9 mouse cellular contexts compared by ENCODE assay signal in the genomic region with DNA sequence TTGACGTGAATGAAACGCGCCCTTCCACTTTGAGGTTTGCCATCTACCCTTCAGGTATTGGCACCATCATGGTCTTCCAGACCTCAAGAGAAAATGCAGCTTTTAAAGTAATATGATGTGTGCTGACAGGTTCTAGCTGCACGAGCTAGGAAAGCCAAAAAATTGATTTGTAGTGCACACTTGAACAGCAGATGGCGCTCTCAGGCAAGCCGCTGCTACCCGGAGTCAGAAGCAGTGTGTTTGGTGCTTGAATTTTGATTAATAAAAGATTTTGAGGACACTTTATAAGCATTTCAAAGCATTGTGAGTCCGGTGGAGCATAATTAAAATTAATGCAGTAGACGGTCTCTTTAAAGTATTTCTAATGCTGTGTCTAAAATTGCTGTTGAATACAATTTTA. TPM values are rescaled to one million over a fixed set of nuclear protein-coding genes. Genes with fewer than 3 reads are reported as not detected.
A peak's percentile ranks its signal among the peaks of the same experiment; 100 is the strongest.
DNase-seq lines count a peak whose midpoint lies in the region; ATAC-seq lines count a peak whose summit lies in the region.
"Had no signal": no experiment of that assay in that cellular context is flagged by ENCODE, and none has a peak within 500 bp of the region (broad histone marks: within the 10 kb centered on the region; RNA-seq: fewer than 3 reads in every experiment).

No protein-coding gene starts in this region.

- H3K9me3 ChIP-seq in heart, embryonic 12.5 days (replicated peaks) = no peaks in the 10 kb centered on the region
- H3K9me3 ChIP-seq: limb, embryonic 12.5 days had no signal

- H3K9ac ChIP-seq in heart, embryonic 12.5 days = no peak overlapping the region
- H3K9ac ChIP-seq: limb, embryonic 12.5 days had no signal

- DNase-seq in heart, adult 8-10 months (ENCODE audit: low spot score) = peak; percentile 36
- peak; percentile 40 for DNase-seq in T-cell, adult 2 months (ENCODE audit: low spot score)
- peak; percentile 72 to 77 for DNase-seq in cerebellum, postnatal 36 days
- DNase-seq in layer of hippocampus, postnatal 14 days (ENCODE audit: low spot score in 2 of 2) = peak; percentile 78 to 87
- DNase-seq in mesoderm, embryonic 11.5 days (ENCODE audit: low read depth, low spot score) = peak; percentile 66
- DNase-seq in right cerebral cortex, postnatal 4 days = peak; percentile 90

- no peak overlapping the region for H3K4me2 ChIP-seq in heart, embryonic 12.5 days
- H3K4me2 ChIP-seq: limb, embryonic 12.5 days had no signal

- 5% methylated on average over 9 of the region's 9 CpGs for WGBS in heart, embryonic 12.5 days

- no peak for ATAC-seq in heart, embryonic 12.5 days (ENCODE audit: insufficient number of reproducible peaks, low FRiP score)
- peak; percentile 65 for ATAC-seq in granulocyte monocyte progenitor cell, adult 5-6 weeks (replicated peaks; ENCODE audit: poor library complexity, severe bottlenecking)

- 0 out of 2 replicates have a peak, but pooled peaks cover 3% of the 10 kb centered on the region for H3K27me3 ChIP-seq in heart, embryonic 12.5 days (replicated peaks)

- peaks cover 18% of the 10 kb centered on the region for H3K36me3 ChIP-seq in heart, embryonic 12.5 days

- no peak overlapping the region for H3K4me3 ChIP-seq in heart, embryonic 12.5 days
- H3K4me3 ChIP-seq: limb, embryonic 12.5 days had no signal

- 0 out of 2 replicates have a peak, but pooled peaks cover 5% of the 10 kb centered on the region for H3K4me1 ChIP-seq in heart, embryonic 12.5 days (replicated peaks)
- H3K4me1 ChIP-seq: limb, embryonic 12.5 days had no signal

- H3K27ac ChIP-seq in heart, embryonic 12.5 days (ENCODE audit: poor library complexity, severe bottlenecking) = no peak overlapping the region
- H3K27ac ChIP-seq: limb, embryonic 12.5 days had no signal

RNA-seq across cellular contexts. Expression of gene Gtf2a1l, which starts 16.4 kb away (rescaled TPM):
- total RNA-seq in heart, adult 8-10 months (2022) = not detected
- 0.17 and 0.20 TPM in 2 replicates for polyA plus RNA-seq in heart, embryonic 12.5 days (2016; fragmentation: Nextera tagmentation; extraction: Ambion mirVana)
- not detected in 2 replicates for total RNA-seq in granulocyte monocyte progenitor cell, adult 5-6 weeks (2014; fragmentation: Nextera tagmentation)
- not detected in 2 replicates for total RNA-seq in granulocyte monocyte progenitor cell, adult 5-6 weeks (2017)
- total RNA-seq in layer of hippocampus, postnatal 14 days (2021) = not detected
- polyA plus RNA-seq: limb, embryonic 12.5 days had no signal

RNA-seq across cellular contexts. Expression of gene Ston1, which starts 54.5 kb away (rescaled TPM):
- 10 to 100 TPM; 15.0 to 20.7 (median 18.0) TPM for total RNA-seq in heart, adult 8-10 months (2022)
- polyA plus RNA-seq in heart, embryonic 12.5 days (2016; fragmentation: Nextera tagmentation; extraction: Ambion mirVana) = 5.4 and 8.4 TPM in 2 replicates
- 0.51 TPM in 1 of 2 replicates, not detected in the other for total RNA-seq in granulocyte monocyte progenitor cell, adult 5-6 weeks (2014; fragmentation: Nextera tagmentation)
- total RNA-seq in granulocyte monocyte progenitor cell, adult 5-6 weeks (2017) = not detected in 2 replicates
- total RNA-seq in layer of hippocampus, postnatal 14 days (2021) = 10 to 100 TPM in 1 of 2 experiments, 1 to 10 TPM in 1; 7.5 to 10.3 TPM

Comparison
In these comparisons a context has a peak if more than half of its experiments do, and no peak if none do; other contexts are left out.
1. DNase-seq: peak in every context shown above with its lines; median percentile 90 in right cerebral cortex, postnatal 4 days; 82 in layer of hippocampus, postnatal 14 days; 74 in cerebellum, postnatal 36 days; 66 in mesoderm, embryonic 11.5 days; 40 in T-cell, adult 2 months; 36 in heart, adult 8-10 months.
2. RNA of gene Ston1, which starts 54.5 kb away (total RNA-seq): 15.0 to 20.7 TPM in heart, adult 8-10 months and 7.5 to 10.3 TPM in layer of hippocampus, postnatal 14 days; 0.51 TPM in granulocyte monocyte progenitor cell, adult 5-6 weeks; every median in the first group is over 4 times any median in the second.